Mouse (Mus musculus) cerebellum, postnatal 4 days (tissue): ENCODE measurements around the gene Krt80.

Source experiments
- DNase-seq, 2 experiments: peaks; one replicate each; pipeline ENCODE4 v3.0.0; 2022; ENCODE audit warnings: low spot score in 2 of 2, mixed read lengths in 1 of 2

Krt80 gene

GRCm38 (mm10) chr15:101317814-101318500 is 52.0 kb downstream of the Krt80 start:
- DNase-seq, result no peak

GRCm38 (mm10) chr15:101316913-101317813 is 52.8 kb downstream of the Krt80 start:
- no peak for DNase-seq

GRCm38 (mm10) chr15:101316279-101316912 is 53.6 kb downstream of the Krt80 start:
- DNase-seq, result no peak

- DNase-seq, result peak; percentile 78 to 90
Observed at GRCm38 (mm10) chr15:101315832-101316231, 54.1 kb downstream of the Krt80 start.

- no peak for DNase-seq
Observed at GRCm38 (mm10) chr15:101315378-101315777, 54.6 kb downstream of the Krt80 start.

- DNase-seq, result no peak
Observed at GRCm38 (mm10) chr15:101312006-101312405, 58.0 kb downstream of the Krt80 start.

GRCm38 (mm10) chr15:101311087-101311770 is 58.7 kb downstream of the Krt80 start:
- no peak for DNase-seq

GRCm38 (mm10) chr15:101309493-101309892 is 60.5 kb downstream of the Krt80 start:
- DNase-seq, result no peak

GRCm38 (mm10) chr15:101308440-101309348 is 61.3 kb downstream of the Krt80 start:
- no peak for DNase-seq

GRCm38 (mm10) chr15:101306459-101306858 is 63.5 kb downstream of the Krt80 start:
- DNase-seq, result no peak

GRCm38 (mm10) chr15:101303830-101304229 is 66.1 kb downstream of the Krt80 start:
- DNase-seq, result no peak

- DNase-seq, result no peak
Observed at GRCm38 (mm10) chr15:101302201-101302600, 67.8 kb downstream of the Krt80 start.

GRCm38 (mm10) chr15:101300128-101300527 is 69.8 kb downstream of the Krt80 start:
- DNase-seq, result no peak

- DNase-seq, result no peak
Observed at GRCm38 (mm10) chr15:101299480-101299960, 70.4 kb downstream of the Krt80 start.

GRCm38 (mm10) chr15:101298550-101298949 is 71.4 kb downstream of the Krt80 start:
- no peak for DNase-seq

GRCm38 (mm10) chr15:101297988-101298387 is 72.0 kb downstream of the Krt80 start:
- no peak for DNase-seq
